Mouse (Mus musculus) neural tube, embryonic 15.5 days (tissue): ENCODE results near the gene Tpsb2. TPM values are rescaled to one million over a fixed set of nuclear protein-coding genes. Genes with fewer than 3 reads are reported as not detected.

Experiments
- ATAC-seq: fragments of 200-750 bp; cut with Nextera tagmentation; 2 replicates; pipeline ENCODE4 v1.8.0; 2017; ENCODE audit warnings: mild to moderate bottlenecking, moderate TSS enrichment, moderate library complexity; ENCODE audit not compliant: low FRiP score
- H3K27ac ChIP-seq: fragments of 300-500 bp; sonication (generic); replicated peaks from 2 replicates; pipeline ENCODE4 v1.5.1; 2015; ENCODE audit warnings: mild to moderate bottlenecking, inconsistent platforms
- H3K27me3 ChIP-seq: fragments of 300-500 bp; sonication (generic); replicated peaks from 2 replicates; pipeline ENCODE4 v1.6.1; 2015; ENCODE audit warnings: inconsistent platforms
- H3K36me3 ChIP-seq: fragments of 300-500 bp; sonication (generic); 2 replicates; pipeline ENCODE4 v1.6.1; 2015; ENCODE audit warnings: inconsistent platforms
- H3K4me1 ChIP-seq: fragments of 300-500 bp; sonication (generic); 2 replicates; pipeline ENCODE4 v1.6.1; 2015; ENCODE audit warnings: inconsistent platforms
- H3K4me2 ChIP-seq: fragments of 300-500 bp; sonication (generic); 2 replicates; pipeline ENCODE4 v1.6.1; 2015; ENCODE audit warnings: inconsistent platforms, mild to moderate bottlenecking, moderate library complexity
- H3K4me3 ChIP-seq: fragments of 300-500 bp; sonication (generic); replicated peaks from 2 replicates; pipeline ENCODE4 v1.5.1; 2015; ENCODE audit warnings: mild to moderate bottlenecking, inconsistent platforms
- H3K9ac ChIP-seq: fragments of 300-500 bp; sonication (generic); replicated peaks from 2 replicates; pipeline ENCODE4 v1.6.1; 2015; ENCODE audit warnings: mild to moderate bottlenecking, inconsistent platforms
- H3K9me3 ChIP-seq: fragments of 300-500 bp; sonication (generic); replicated peaks from 2 replicates; pipeline ENCODE4 v1.6.1; 2016; ENCODE audit warnings: inconsistent platforms
- WGBS: fragments of 180-500 bp; shearing (Covaris S2); methylation state at CpG from one replicate; pipeline ENCODE4 v1.1.7; 2015; ENCODE audit warnings: mixed read lengths; 5-methylcytosine and 5-hydroxymethylcytosine counted together
- polyA plus RNA-seq: library from polyadenylated mRNA; unstranded; fragments of >200 nt; fragmentation: Nextera tagmentation; extraction: Ambion mirVana; gene quantifications from 2 replicates; pipeline ENCODE4 v1.2.1, GENCODE M21; 2015

Gene Tpsb2
- polyA plus RNA-seq, 1 experiment from 2014 or later: 1.8 TPM

- H3K9ac ChIP-seq: no peak within 1 kb of the TSS
- H3K9me3 ChIP-seq: no peaks in the 10 kb centered on the region
- no peaks in the 10 kb centered on the region for H3K36me3 ChIP-seq
- H3K27ac ChIP-seq: no peak within 1 kb of the TSS
- H3K4me3 ChIP-seq: no peak within 1 kb of the TSS
- no peak within 1 kb of the TSS for H3K4me2 ChIP-seq
- H3K4me1 ChIP-seq: no peaks in the 10 kb centered on the region
- 83% methylated on average over 3 of the region's 3 CpGs for WGBS
- H3K27me3 ChIP-seq: no peaks in the 10 kb centered on the region
- no peak for ATAC-seq
Observed at GRCm38 (mm10) chr17:25368973-25369372, 2.9 kb downstream of the Tpsb2 start, which contains the start of gene Tpsg1. Gene Tpsg1 (plus strand): TSS chr17:25369273.

- H3K4me2 ChIP-seq: no peak overlapping the region
- no peak for ATAC-seq
- H3K27ac ChIP-seq: no peak overlapping the region
- no peaks in the 10 kb centered on the region for H3K9me3 ChIP-seq
- H3K4me1 ChIP-seq: no peaks in the 10 kb centered on the region
- WGBS: 75% methylated on average over 8 of the region's 8 CpGs
- H3K36me3 ChIP-seq: peaks cover 25% of the 10 kb centered on the region
- no peaks in the 10 kb centered on the region for H3K27me3 ChIP-seq
- H3K4me3 ChIP-seq: no peak overlapping the region
- H3K9ac ChIP-seq: no peak overlapping the region
Observed at GRCm38 (mm10) chr17:25372491-25372890, 6.4 kb downstream of the Tpsb2 start.

- Histone ChIP-seq H3K9me3 (no peaks in the 10 kb centered on the region), H3K4me1 (no peaks in the 10 kb centered on the region), H3K27ac (no peak overlapping the region), H3K4me2 (no peak overlapping the region), H3K9ac (no peak overlapping the region), H3K4me3 (no peak overlapping the region), H3K27me3 (no peaks in the 10 kb centered on the region), H3K36me3 (peaks cover 36% of the 10 kb centered on the region)
- no peak for ATAC-seq
- WGBS: 43% methylated on average over 9 of the region's 9 CpGs
Observed at GRCm38 (mm10) chr17:25374011-25374410, 7.9 kb downstream of the Tpsb2 start.

GRCm38 (mm10) chr17:25394526-25394925 is 28.4 kb downstream of the Tpsb2 start:
- Histone ChIP-seq H3K4me3 (no peak overlapping the region), H3K4me1 (peaks cover 20% of the 10 kb centered on the region), H3K9me3 (no peaks in the 10 kb centered on the region), H3K9ac (no peak overlapping the region), H3K4me2 (no peak overlapping the region), H3K36me3 (peaks cover 35% of the 10 kb centered on the region), H3K27me3 (no peaks in the 10 kb centered on the region), H3K27ac (no peak overlapping the region)
- ATAC-seq: no peak
- WGBS: 90% methylated on average over 4 of the region's 4 CpGs

GRCm38 (mm10) chr17:25397804-25398519 is 31.9 kb downstream of the Tpsb2 start:
- Histone ChIP-seq H3K4me3 (no peak overlapping the region), H3K4me1 (peaks cover 29% of the 10 kb centered on the region), H3K27ac (peak overlapping the region; percentile 61), H3K36me3 (peaks cover 17% of the 10 kb centered on the region), H3K9ac (no peak overlapping the region), H3K27me3 (peaks cover 8% of the 10 kb centered on the region; the same call in 1 of the 2 replicates), H3K4me2 (no peak overlapping the region), H3K9me3 (no peaks in the 10 kb centered on the region)
- WGBS: 27% methylated on average over 14 of the region's 14 CpGs
- ATAC-seq: peak; percentile 77

GRCm38 (mm10) chr17:25398520-25398838 is 32.4 kb downstream of the Tpsb2 start:
- peaks cover 29% of the 10 kb centered on the region for H3K4me1 ChIP-seq
- 13% methylated on average over 13 of the region's 13 CpGs for WGBS
- H3K27me3 ChIP-seq: peaks cover 10% of the 10 kb centered on the region; the same call in 1 of the 2 replicates
- H3K4me3 ChIP-seq: no peak overlapping the region
- peaks cover 12% of the 10 kb centered on the region for H3K36me3 ChIP-seq
- peak overlapping the region; percentile 61 for H3K27ac ChIP-seq
- ATAC-seq: peak; percentile 52
- no peaks in the 10 kb centered on the region for H3K9me3 ChIP-seq
- H3K4me2 ChIP-seq: no peak overlapping the region
- H3K9ac ChIP-seq: no peak overlapping the region

GRCm38 (mm10) chr17:25400443-25400842 is 34.3 kb downstream of the Tpsb2 start:
- ATAC-seq: no peak
- Histone ChIP-seq H3K4me2 (no peak overlapping the region), H3K4me1 (peaks cover 45% of the 10 kb centered on the region), H3K9ac (no peak overlapping the region), H3K36me3 (peaks cover 5% of the 10 kb centered on the region; the same call in 1 of the 2 replicates), H3K27me3 (peaks cover 10% of the 10 kb centered on the region; the same call in 1 of the 2 replicates), H3K27ac (no peak overlapping the region), H3K4me3 (no peak overlapping the region), H3K9me3 (no peaks in the 10 kb centered on the region)
- WGBS: 17% methylated on average over 7 of the region's 7 CpGs

- H3K36me3 ChIP-seq: peaks cover 5% of the 10 kb centered on the region; the same call in 1 of the 2 replicates
- H3K27ac ChIP-seq: no peak overlapping the region
- H3K4me3 ChIP-seq: no peak overlapping the region
- peaks cover 10% of the 10 kb centered on the region; the same call in 1 of the 2 replicates for H3K27me3 ChIP-seq
- H3K9me3 ChIP-seq: no peaks in the 10 kb centered on the region
- H3K4me2 ChIP-seq: no peak overlapping the region
- peaks cover 55% of the 10 kb centered on the region for H3K4me1 ChIP-seq
- no peak overlapping the region for H3K9ac ChIP-seq
- WGBS: 58% methylated on average over 4 of the region's 4 CpGs
- ATAC-seq: no peak
Observed at GRCm38 (mm10) chr17:25401491-25401890, 35.4 kb downstream of the Tpsb2 start.

GRCm38 (mm10) chr17:25402224-25402623 is 36.1 kb downstream of the Tpsb2 start:
- H3K9me3 ChIP-seq: no peaks in the 10 kb centered on the region
- H3K27ac ChIP-seq: no peak overlapping the region
- WGBS: 86% methylated on average over 13 of the region's 13 CpGs
- H3K4me3 ChIP-seq: no peak overlapping the region
- no peak overlapping the region for H3K4me2 ChIP-seq
- peaks cover 10% of the 10 kb centered on the region; the same call in 1 of the 2 replicates for H3K27me3 ChIP-seq
- no peaks in the 10 kb centered on the region for H3K36me3 ChIP-seq
- H3K9ac ChIP-seq: no peak overlapping the region
- ATAC-seq: no peak
- peaks cover 63% of the 10 kb centered on the region for H3K4me1 ChIP-seq

- H3K9me3 ChIP-seq: no peaks in the 10 kb centered on the region
- WGBS: 30% methylated on average over 3 of the region's 3 CpGs
- H3K27ac ChIP-seq: no peak overlapping the region
- no peak overlapping the region for H3K4me2 ChIP-seq
- H3K27me3 ChIP-seq: peaks cover 10% of the 10 kb centered on the region; the same call in 1 of the 2 replicates
- H3K36me3 ChIP-seq: no peaks in the 10 kb centered on the region
- no peak overlapping the region for H3K4me3 ChIP-seq
- peaks cover 57% of the 10 kb centered on the region for H3K4me1 ChIP-seq
- no peak overlapping the region for H3K9ac ChIP-seq
- ATAC-seq: peak; percentile 28; the same call in 1 of the 2 replicates
Observed at GRCm38 (mm10) chr17:25404190-25404589, 38.1 kb downstream of the Tpsb2 start.

GRCm38 (mm10) chr17:25405224-25405895 is 39.3 kb downstream of the Tpsb2 start:
- no peak overlapping the region for H3K4me3 ChIP-seq
- H3K4me1 ChIP-seq: peaks cover 56% of the 10 kb centered on the region
- no peak for ATAC-seq
- 12% methylated on average over 9 of the region's 10 CpGs for WGBS
- no peaks in the 10 kb centered on the region for H3K9me3 ChIP-seq
- H3K9ac ChIP-seq: no peak overlapping the region
- peak overlapping the region; percentile 41; the same call in 1 of the 2 replicates for H3K27ac ChIP-seq
- H3K27me3 ChIP-seq: peaks cover 10% of the 10 kb centered on the region; the same call in 1 of the 2 replicates
- H3K4me2 ChIP-seq: peak overlapping the region; percentile 5; the same call in 1 of the 2 replicates
- no peaks in the 10 kb centered on the region for H3K36me3 ChIP-seq

- H3K4me3 ChIP-seq: no peak overlapping the region
- no peaks in the 10 kb centered on the region for H3K9me3 ChIP-seq
- ATAC-seq: no peak
- 0 out of 2 replicates have a peak overlapping the region, but pooled peaks have one; percentile 5 for H3K4me2 ChIP-seq
- peak overlapping the region; percentile 41 for H3K27ac ChIP-seq
- no peak overlapping the region for H3K9ac ChIP-seq
- H3K4me1 ChIP-seq: peaks cover 62% of the 10 kb centered on the region
- H3K27me3 ChIP-seq: peaks cover 10% of the 10 kb centered on the region; the same call in 1 of the 2 replicates
- WGBS: 13% methylated on average over 6 of the region's 6 CpGs
- H3K36me3 ChIP-seq: no peaks in the 10 kb centered on the region
Observed at GRCm38 (mm10) chr17:25406011-25406441, 39.9 kb downstream of the Tpsb2 start.
